Mouse (Mus musculus) spleen, adult 2 months (tissue): ENCODE measurements around the gene Sepsecs. TPM values are rescaled to one million over a fixed set of nuclear protein-coding genes. Genes with fewer than 3 reads are reported as not detected.

ENCODE experiments used
- DNase-seq, 2 experiments: peaks; one replicate each; pipeline versions ENCODE4 v3.0.0 to v3.0.0-alpha.2; 2012 to 2021; ENCODE audit warnings: low spot score in 2 of 2, low read depth in 1 of 2
- H3K27ac ChIP-seq: fragments of 200-500 bp; 2 replicates; pipeline ENCODE4 v1.5.1; 2012; ENCODE audit warnings: low read length, inconsistent platforms; ENCODE audit not compliant: insufficient read depth
- H3K27me3 ChIP-seq: fragments of 200-500 bp; 2 replicates; pipeline ENCODE4 v1.6.1; 2012; ENCODE audit warnings: mild to moderate bottlenecking, moderate library complexity, low read length, inconsistent platforms; ENCODE audit not compliant: control insufficient read depth, insufficient read depth
- H3K36me3 ChIP-seq: fragments of 200-500 bp; 2 replicates; pipeline ENCODE4 v1.6.1; 2012; ENCODE audit warnings: mild to moderate bottlenecking, low read length, inconsistent platforms; ENCODE audit not compliant: control insufficient read depth, insufficient read depth
- H3K4me1 ChIP-seq: fragments of 200-500 bp; 2 replicates; pipeline ENCODE4 v1.6.1; 2011; ENCODE audit warnings: inconsistent platforms; ENCODE audit not compliant: control insufficient read depth, insufficient read depth, insufficient read length
- H3K4me3 ChIP-seq: fragments of 200-500 bp; 2 replicates; pipeline ENCODE4 v1.5.1; 2011; ENCODE audit warnings: mild to moderate bottlenecking, inconsistent platforms; ENCODE audit not compliant: insufficient read depth, insufficient read length; ENCODE audit errors: extremely low read depth
- CTCF ChIP-seq: fragments of 200-500 bp; IDR thresholded peaks from 2 replicates; pipeline ENCODE4 v1.5.1; 2011; ENCODE audit warnings: mild to moderate bottlenecking, inconsistent platforms; ENCODE audit not compliant: insufficient read depth, insufficient read length, insufficient replicate concordance; ENCODE audit errors: extremely low read depth
- POLR2A ChIP-seq: fragments of 200-500 bp; IDR thresholded peaks from 2 replicates; pipeline ENCODE4 v1.6.1; 2011; ENCODE audit warnings: low read depth, low read length, inconsistent platforms
- WGBS: fragments of 180-500 bp; shearing (Covaris S2); methylation state at CpG from one replicate; pipeline ENCODE4 v1.1.7; 2018; 5-methylcytosine and 5-hydroxymethylcytosine counted together
- polyA plus RNA-seq: library from polyadenylated mRNA; depleted of rRNA; stranded (reverse); fragments of >200 nt; gene quantifications from 2 replicates; pipeline ENCODE4 v1.2.3, GENCODE M21; 2012

Sepsecs gene
- polyA plus RNA-seq, 1 experiment = 3.1 TPM

- no peaks in the 10 kb centered on the region for H3K4me1 ChIP-seq
- H3K36me3 ChIP-seq = peaks cover 13% of the 10 kb centered on the region
- H3K27me3 ChIP-seq = no peaks in the 10 kb centered on the region
- no peak overlapping the region for H3K27ac ChIP-seq
- TF ChIP-seq CTCF (no peak), POLR2A (no peak)
- 96% methylated on average over 1 of the region's 1 CpGs for WGBS
- no peak for DNase-seq
- H3K4me3 ChIP-seq = no peak overlapping the region
These were observed 17.4 kb downstream of the Sepsecs start for GRCm38 (mm10) chr5:52652086-52652485.

- DNase-seq = no peak
- 87% methylated on average over 9 of the region's 9 CpGs for WGBS
- Histone ChIP-seq H3K36me3 (peaks cover 26% of the 10 kb centered on the region), H3K4me3 (no peak overlapping the region), H3K27me3 (no peaks in the 10 kb centered on the region), H3K27ac (no peak overlapping the region), H3K4me1 (no peaks in the 10 kb centered on the region)
- TF ChIP-seq POLR2A (no peak), CTCF (no peak)
These were observed 25.3 kb downstream of the Sepsecs start for GRCm38 (mm10) chr5:52643947-52644840.

GRCm38 (mm10) chr5:52641736-52642135, 27.8 kb downstream of the Sepsecs start:
- Histone ChIP-seq H3K4me1 (no peaks in the 10 kb centered on the region), H3K4me3 (no peak overlapping the region), H3K27ac (no peak overlapping the region), H3K27me3 (no peaks in the 10 kb centered on the region), H3K36me3 (peaks cover 26% of the 10 kb centered on the region)
- TF ChIP-seq CTCF (no peak), POLR2A (no peak)
- WGBS = 91% methylated on average over 6 of the region's 6 CpGs
- DNase-seq = no peak

GRCm38 (mm10) chr5:52638916-52639315, 30.6 kb downstream of the Sepsecs start:
- no peak for DNase-seq
- Histone ChIP-seq H3K27ac (no peak overlapping the region), H3K27me3 (no peaks in the 10 kb centered on the region), H3K4me3 (no peak overlapping the region), H3K4me1 (no peaks in the 10 kb centered on the region), H3K36me3 (peaks cover 12% of the 10 kb centered on the region)
- TF ChIP-seq CTCF (no peak), POLR2A (no peak)
- WGBS = 70% methylated on average over 8 of the region's 8 CpGs

- no peak for TF ChIP-seq CTCF
- TF ChIP-seq POLR2A = no peak
- H3K4me3 ChIP-seq = no peak overlapping the region
- H3K4me1 ChIP-seq = no peaks in the 10 kb centered on the region
- WGBS = 95% methylated on average over 7 of the region's 7 CpGs
- DNase-seq = no peak
- peaks cover 7% of the 10 kb centered on the region for H3K36me3 ChIP-seq
- H3K27me3 ChIP-seq = no peaks in the 10 kb centered on the region
- H3K27ac ChIP-seq = no peak overlapping the region
These were observed 31.5 kb downstream of the Sepsecs start for GRCm38 (mm10) chr5:52638006-52638405.

- H3K36me3 ChIP-seq = peaks cover 2% of the 10 kb centered on the region
- TF ChIP-seq CTCF (no peak), POLR2A (no peak)
- no peak for DNase-seq
- H3K4me3 ChIP-seq = no peak overlapping the region
- H3K27me3 ChIP-seq = no peaks in the 10 kb centered on the region
- no peaks in the 10 kb centered on the region for H3K4me1 ChIP-seq
- 83% methylated on average over 6 of the region's 6 CpGs for WGBS
- H3K27ac ChIP-seq = no peak overlapping the region
These were observed 32.6 kb downstream of the Sepsecs start for GRCm38 (mm10) chr5:52636923-52637322.

GRCm38 (mm10) chr5:52636025-52636755, 33.3 kb downstream of the Sepsecs start:
- H3K27me3 ChIP-seq = no peaks in the 10 kb centered on the region
- H3K27ac ChIP-seq = no peak overlapping the region
- no peaks in the 10 kb centered on the region for H3K4me1 ChIP-seq
- H3K36me3 ChIP-seq = 0 out of 2 replicates have a peak, but pooled peaks cover 1% of the 10 kb centered on the region
- 56% methylated on average over 11 of the region's 11 CpGs for WGBS
- no peak for TF ChIP-seq CTCF
- TF ChIP-seq POLR2A = no peak
- no peak for DNase-seq
- no peak overlapping the region for H3K4me3 ChIP-seq
